Mouse (Mus musculus) intestine, embryonic 15.5 days (tissue): ENCODE results near the gene Zfp3. TPM values are rescaled to one million over a fixed set of nuclear protein-coding genes. Genes with fewer than 3 reads are reported as not detected.
"Not testable (repeated sequence)": the region's sequence is repeated elsewhere in the genome, so short reads cannot be mapped to it uniquely, and the experiment has no call there.

Source experiments
- ATAC-seq: fragments of 200-750 bp; cut with Nextera tagmentation; 2 replicates; pipeline ENCODE4 v1.8.0; 2017; ENCODE audit warnings: moderate TSS enrichment, moderate library complexity
- H3K27ac ChIP-seq: fragments of 300-500 bp; sonication (generic); 2 replicates; pipeline ENCODE4 v1.5.1; 2015; ENCODE audit warnings: mild to moderate bottlenecking, inconsistent platforms
- H3K27me3 ChIP-seq: fragments of 300-500 bp; sonication (generic); replicated peaks from 2 replicates; pipeline ENCODE4 v1.6.1; 2015; ENCODE audit warnings: inconsistent platforms
- H3K36me3 ChIP-seq: fragments of 300-500 bp; sonication (generic); 2 replicates; pipeline ENCODE4 v1.6.1; 2015; ENCODE audit warnings: inconsistent platforms
- H3K4me1 ChIP-seq: fragments of 300-500 bp; sonication (generic); replicated peaks from 2 replicates; pipeline ENCODE4 v1.6.1; 2015; ENCODE audit warnings: inconsistent platforms
- H3K4me2 ChIP-seq: fragments of 300-500 bp; sonication (generic); replicated peaks from 2 replicates; pipeline ENCODE4 v1.6.1; 2015; ENCODE audit warnings: mild to moderate bottlenecking, inconsistent platforms
- H3K4me3 ChIP-seq: fragments of 300-500 bp; sonication (generic); replicated peaks from 2 replicates; pipeline ENCODE4 v1.5.1; 2015; ENCODE audit warnings: inconsistent platforms
- H3K9ac ChIP-seq: fragments of 300-500 bp; sonication (generic); 2 replicates; pipeline ENCODE4 v1.6.1; 2015; ENCODE audit warnings: inconsistent platforms
- H3K9me3 ChIP-seq: fragments of 300-500 bp; sonication (generic); 2 replicates; pipeline ENCODE4 v1.6.1; 2016; ENCODE audit warnings: inconsistent platforms
- WGBS: fragments of 180-500 bp; shearing (Covaris S2); methylation state at CpG from one replicate; pipeline ENCODE4 v1.1.7; 2015; 5-methylcytosine and 5-hydroxymethylcytosine counted together
- polyA plus RNA-seq: library from polyadenylated mRNA; unstranded; fragments of >200 nt; fragmentation: Nextera tagmentation; extraction: Ambion mirVana; gene quantifications from 2 replicates; pipeline ENCODE4 v1.2.1, GENCODE M21; 2015

Zfp3 gene
- polyA plus RNA-seq, 1 experiment from 2014 or later: 5.3 TPM

DNA sequence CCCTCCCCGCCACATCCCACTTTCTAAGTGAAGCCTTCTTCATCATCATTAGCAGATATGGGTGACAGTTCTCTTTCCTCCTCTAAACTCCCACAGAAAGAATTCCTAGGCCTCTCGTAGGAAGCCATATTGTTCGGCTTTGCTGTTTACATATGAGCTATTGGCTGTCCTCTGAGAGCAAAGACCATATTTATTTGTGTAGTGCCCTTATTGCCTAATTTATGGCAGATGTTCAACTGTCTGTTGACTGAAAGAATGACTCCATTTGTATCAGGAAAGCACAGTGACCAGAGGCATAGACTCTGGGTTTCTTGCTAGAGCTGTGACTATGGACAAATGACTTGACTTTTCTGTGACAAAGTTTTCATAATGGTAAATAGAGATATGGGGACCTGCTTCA is 22.4 kb upstream of the Zfp3 start:
- ATAC-seq: no peak
- Histone ChIP-seq H3K36me3 (no peaks in the 10 kb centered on the region), H3K4me1 (0 out of 2 replicates have a peak, but pooled peaks cover 3% of the 10 kb centered on the region), H3K27me3 (no peaks in the 10 kb centered on the region), H3K9ac (no peak overlapping the region), H3K27ac (no peak overlapping the region), H3K4me3 (no peak overlapping the region), H3K4me2 (no peak overlapping the region), H3K9me3 (no peaks in the 10 kb centered on the region)
- WGBS: 78% methylated on average over 3 of the region's 3 CpGs

DNA sequence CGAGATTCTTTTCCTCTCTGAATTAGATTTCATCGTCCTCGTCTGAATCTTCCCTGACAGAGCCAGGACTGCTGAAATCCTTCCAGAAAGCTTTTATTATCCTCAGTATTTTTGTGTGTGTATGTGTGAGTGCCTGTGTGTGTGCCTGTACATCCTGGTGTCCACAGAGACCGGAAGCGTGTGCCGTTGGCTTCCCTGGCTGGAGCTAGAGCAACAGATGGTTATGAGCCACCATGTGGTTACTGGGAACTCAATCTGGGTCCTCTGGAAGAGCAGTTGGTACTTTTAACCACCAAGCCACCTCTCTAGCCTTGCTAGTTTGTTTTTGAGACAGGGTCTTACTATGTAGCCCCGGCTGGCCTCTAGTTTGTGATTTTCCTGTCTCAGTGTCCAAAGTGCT is 21.9 kb upstream of the Zfp3 start:
- Histone ChIP-seq H3K36me3 (no peaks in the 10 kb centered on the region), H3K27ac (no peak overlapping the region), H3K9me3 (no peaks in the 10 kb centered on the region), H3K4me1 (0 out of 2 replicates have a peak, but pooled peaks cover 3% of the 10 kb centered on the region), H3K27me3 (no peaks in the 10 kb centered on the region), H3K9ac (no peak overlapping the region), H3K4me2 (no peak overlapping the region), H3K4me3 (no peak overlapping the region)
- WGBS: 82% methylated on average over 7 of the region's 7 CpGs
- ATAC-seq: no peak

- Histone ChIP-seq H3K27ac (no peak overlapping the region), H3K4me1 (0 out of 2 replicates have a peak, but pooled peaks cover 3% of the 10 kb centered on the region)
Observed at GRCm38 (mm10) chr11:70742581-70743459, 21.2 kb upstream of the Zfp3 start.

DNA sequence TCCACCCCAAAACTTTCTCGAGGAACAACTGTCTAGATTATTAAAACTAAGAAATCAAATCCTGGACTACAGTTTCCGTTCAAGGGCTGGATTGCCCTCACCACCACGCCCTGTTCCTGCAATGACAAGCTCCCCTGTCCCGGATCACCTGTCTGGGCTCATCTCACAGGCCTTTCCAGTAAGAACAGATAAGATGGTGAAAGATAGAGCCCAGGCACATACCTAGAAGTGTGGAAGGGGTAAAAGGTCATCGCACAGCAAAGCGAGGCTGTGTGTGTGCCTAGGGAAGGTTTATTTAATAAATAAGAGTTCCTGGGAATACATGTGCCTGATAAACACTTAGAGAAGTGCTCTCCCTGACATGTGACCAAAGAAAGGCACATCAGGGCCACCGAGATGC is 18.4 kb upstream of the Zfp3 start:
- no peak overlapping the region for H3K4me2 ChIP-seq
- 60% methylated on average over 7 of the region's 7 CpGs for WGBS
- H3K4me1 ChIP-seq: 0 out of 2 replicates have a peak, but pooled peaks cover 3% of the 10 kb centered on the region
- no peaks in the 10 kb centered on the region for H3K27me3 ChIP-seq
- H3K27ac ChIP-seq: no peak overlapping the region
- peak; percentile 44; the same call in 1 of the 2 replicates for ATAC-seq
- H3K9ac ChIP-seq: no peak overlapping the region
- no peaks in the 10 kb centered on the region for H3K9me3 ChIP-seq
- no peaks in the 10 kb centered on the region for H3K36me3 ChIP-seq
- no peak overlapping the region for H3K4me3 ChIP-seq

More at GRCm38 (mm10) chr11:70742581-70743459, 21.2 kb upstream of the Zfp3 start:
- H3K9ac ChIP-seq: no peak overlapping the region
- no peak for ATAC-seq
- H3K36me3 ChIP-seq: no peaks in the 10 kb centered on the region
- 80% methylated on average over 12 of the region's 12 CpGs for WGBS
- H3K4me3 ChIP-seq: no peak overlapping the region
- no peaks in the 10 kb centered on the region for H3K9me3 ChIP-seq
- no peak overlapping the region for H3K4me2 ChIP-seq
- H3K27me3 ChIP-seq: no peaks in the 10 kb centered on the region

DNA sequence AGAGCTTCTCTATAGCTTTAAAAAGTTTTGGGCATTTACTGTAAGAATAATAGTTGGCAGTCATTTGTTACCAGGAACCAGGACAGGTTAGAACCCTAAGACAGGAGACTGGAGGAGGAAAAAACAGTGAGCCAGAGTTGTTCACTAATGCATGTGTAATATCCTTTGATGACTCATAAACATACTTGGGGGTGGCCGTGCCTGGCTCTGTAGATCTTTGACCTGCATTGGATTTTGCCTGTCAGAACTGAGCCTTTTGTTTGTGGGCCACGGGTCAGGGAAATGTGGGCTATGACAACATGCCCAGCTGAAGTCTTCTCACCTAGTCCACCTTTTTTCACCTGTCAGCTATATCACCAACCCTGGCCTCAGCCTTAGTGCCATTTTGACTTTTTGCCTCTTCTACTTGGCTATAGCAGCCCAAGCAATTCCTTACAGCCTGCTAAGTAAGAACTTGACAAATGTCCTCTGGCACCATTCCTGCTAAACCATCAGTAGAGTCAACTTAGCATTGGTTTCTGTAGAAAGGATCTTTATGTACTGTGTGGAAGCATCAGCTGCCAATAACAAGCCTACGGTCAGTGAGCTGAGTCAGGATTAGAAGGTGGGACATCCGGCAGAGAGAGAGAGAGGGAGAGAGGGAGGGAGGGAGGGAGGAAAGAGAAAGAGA is 16.0 kb upstream of the Zfp3 start:
- no peak overlapping the region for H3K9ac ChIP-seq
- no peak overlapping the region for H3K27ac ChIP-seq
- H3K27me3 ChIP-seq: no peaks in the 10 kb centered on the region
- no peak overlapping the region for H3K4me3 ChIP-seq
- no peaks in the 10 kb centered on the region for H3K9me3 ChIP-seq
- peak; percentile 26; the same call in 1 of the 2 replicates for ATAC-seq
- 72% methylated on average over 4 of the region's 4 CpGs for WGBS
- 0 out of 2 replicates have a peak, but pooled peaks cover 3% of the 10 kb centered on the region for H3K4me1 ChIP-seq
- H3K4me2 ChIP-seq: no peak overlapping the region
- H3K36me3 ChIP-seq: no peaks in the 10 kb centered on the region

DNA sequence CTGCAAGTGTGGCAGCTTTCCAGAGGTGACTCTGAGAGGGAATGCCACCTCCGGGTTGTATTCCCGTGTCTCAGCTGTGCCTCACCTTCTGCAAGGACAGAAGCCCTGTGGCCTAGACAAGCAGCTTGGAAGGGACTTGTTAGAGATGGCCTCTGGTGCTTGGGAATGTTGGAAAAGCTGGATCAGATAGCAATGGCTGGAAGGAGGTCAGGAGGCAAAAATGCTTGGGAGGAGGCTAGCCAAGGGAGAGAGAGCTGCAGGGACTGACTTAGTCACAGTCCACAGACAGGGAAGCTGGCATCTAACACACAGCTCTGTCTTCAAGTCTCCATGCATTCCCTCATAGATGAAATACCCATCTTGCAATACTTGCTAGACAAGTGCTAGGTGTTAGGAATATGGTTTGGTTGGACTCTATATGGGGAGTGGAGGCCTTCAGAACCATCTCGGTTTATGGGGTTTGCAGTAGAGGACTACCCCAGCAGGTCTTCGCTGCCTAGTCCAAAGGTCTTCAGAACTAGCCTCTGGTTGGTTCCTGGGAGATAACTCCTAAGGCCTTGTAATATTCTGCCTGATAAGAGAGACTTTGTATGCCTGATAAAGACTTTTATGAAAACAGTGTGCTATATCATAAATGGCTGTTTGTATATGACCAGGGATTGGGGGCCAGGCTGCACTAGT is 11.5 kb upstream of the Zfp3 start:
- no peak overlapping the region for H3K4me3 ChIP-seq
- H3K27me3 ChIP-seq: no peaks in the 10 kb centered on the region
- H3K4me1 ChIP-seq: 0 out of 2 replicates have a peak, but pooled peaks cover 3% of the 10 kb centered on the region
- H3K9me3 ChIP-seq: no peaks in the 10 kb centered on the region
- H3K36me3 ChIP-seq: no peaks in the 10 kb centered on the region
- no peak overlapping the region for H3K9ac ChIP-seq
- peak overlapping the region; percentile 87 for H3K27ac ChIP-seq
- WGBS: 58% methylated on average over 4 of the region's 4 CpGs
- peak; percentile 94 for ATAC-seq
- 0 out of 2 replicates have a peak overlapping the region, but pooled peaks have one; percentile 15 for H3K4me2 ChIP-seq

DNA sequence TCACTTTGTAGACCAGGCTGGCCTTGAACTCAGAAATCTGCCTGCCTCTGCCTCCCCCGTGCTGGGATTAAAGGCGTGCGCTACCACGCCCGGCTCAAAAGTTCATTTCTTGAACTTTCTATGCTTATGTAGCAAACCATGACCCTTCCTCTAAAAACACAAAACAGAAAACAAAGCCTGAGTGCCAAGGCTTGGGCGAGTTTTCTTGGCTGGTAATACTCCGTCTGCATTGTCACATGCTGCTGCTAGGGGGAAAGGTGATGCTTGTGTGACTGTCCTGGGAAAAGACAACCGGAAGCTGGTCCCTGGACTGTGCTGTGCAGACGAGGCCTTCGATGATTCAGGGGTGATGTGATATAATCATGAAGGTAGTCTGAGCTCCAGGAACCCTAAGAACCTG is 10.9 kb upstream of the Zfp3 start:
- WGBS: 81% methylated on average over 10 of the region's 10 CpGs
- no peak; the same call in 1 of the 2 replicates for ATAC-seq

GRCm38 (mm10) chr11:70754476-70754875 is 9.5 kb upstream of the Zfp3 start:
- H3K9me3 ChIP-seq: no peaks in the 10 kb centered on the region
- H3K9ac ChIP-seq: peak overlapping the region; percentile 12; the same call in 1 of the 2 replicates
- WGBS: 65% methylated on average over 4 of the region's 4 CpGs
- H3K4me2 ChIP-seq: no peak overlapping the region
- H3K4me3 ChIP-seq: no peak overlapping the region
- no peak for ATAC-seq
- H3K27ac ChIP-seq: peak overlapping the region; percentile 25; the same call in 1 of the 2 replicates
- 0 out of 2 replicates have a peak, but pooled peaks cover 3% of the 10 kb centered on the region for H3K4me1 ChIP-seq
- H3K36me3 ChIP-seq: no peaks in the 10 kb centered on the region
- no peaks in the 10 kb centered on the region for H3K27me3 ChIP-seq

More for the DNA sequence above, 10.9 kb upstream of the Zfp3 start:
- Histone ChIP-seq H3K27ac (peak overlapping the region; percentile 65), H3K4me2 (no peak overlapping the region), H3K9me3 (no peaks in the 10 kb centered on the region), H3K4me1 (0 out of 2 replicates have a peak, but pooled peaks cover 3% of the 10 kb centered on the region), H3K36me3 (no peaks in the 10 kb centered on the region), H3K4me3 (no peak overlapping the region), H3K9ac (no peak overlapping the region), H3K27me3 (no peaks in the 10 kb centered on the region)

GRCm38 (mm10) chr11:70754958-70755357 is 9.1 kb upstream of the Zfp3 start:
- H3K9ac ChIP-seq: no peak overlapping the region
- H3K27me3 ChIP-seq: no peaks in the 10 kb centered on the region
- no peak overlapping the region for H3K4me2 ChIP-seq
- H3K4me1 ChIP-seq: 0 out of 2 replicates have a peak, but pooled peaks cover 3% of the 10 kb centered on the region
- 51% methylated on average over 7 of the region's 7 CpGs for WGBS
- H3K9me3 ChIP-seq: no peaks in the 10 kb centered on the region
- no peaks in the 10 kb centered on the region for H3K36me3 ChIP-seq
- ATAC-seq: no peak
- no peak overlapping the region for H3K4me3 ChIP-seq
- H3K27ac ChIP-seq: peak overlapping the region; percentile 25; the same call in 1 of the 2 replicates

DNA sequence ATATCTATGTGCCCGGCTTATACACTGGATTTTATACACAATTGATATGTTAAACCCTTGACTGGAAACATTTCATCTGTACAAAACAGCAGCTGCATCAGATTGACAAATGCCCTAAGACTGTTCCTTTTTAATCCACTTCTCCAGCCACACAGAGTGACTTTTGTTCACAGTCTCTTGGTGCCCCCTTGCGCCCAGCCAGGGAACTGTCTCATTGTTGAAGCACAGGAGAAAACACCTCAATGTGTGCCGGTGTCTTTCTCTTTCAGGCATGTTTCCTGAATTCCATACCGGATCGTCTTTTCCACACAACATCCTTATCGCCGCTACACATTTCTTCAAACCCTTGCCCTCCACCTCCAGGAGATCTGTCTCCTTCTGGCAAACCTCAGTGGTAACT is 8.4 kb upstream of the Zfp3 start:
- H3K27ac ChIP-seq: no peak overlapping the region
- H3K4me3 ChIP-seq: no peak overlapping the region
- H3K27me3 ChIP-seq: no peaks in the 10 kb centered on the region
- no peaks in the 10 kb centered on the region for H3K36me3 ChIP-seq
- 8% methylated on average over 7 of the region's 7 CpGs for WGBS
- H3K9me3 ChIP-seq: no peaks in the 10 kb centered on the region
- H3K4me1 ChIP-seq: 0 out of 2 replicates have a peak, but pooled peaks cover 3% of the 10 kb centered on the region
- no peak overlapping the region for H3K9ac ChIP-seq
- no peak overlapping the region for H3K4me2 ChIP-seq
- ATAC-seq: no peak

GRCm38 (mm10) chr11:70760446-70760845 is 3.6 kb upstream of the Zfp3 start:
- WGBS: 67% methylated on average over 3 of the region's 3 CpGs
- not testable (repeated sequence) for H3K4me1 ChIP-seq

DNA sequence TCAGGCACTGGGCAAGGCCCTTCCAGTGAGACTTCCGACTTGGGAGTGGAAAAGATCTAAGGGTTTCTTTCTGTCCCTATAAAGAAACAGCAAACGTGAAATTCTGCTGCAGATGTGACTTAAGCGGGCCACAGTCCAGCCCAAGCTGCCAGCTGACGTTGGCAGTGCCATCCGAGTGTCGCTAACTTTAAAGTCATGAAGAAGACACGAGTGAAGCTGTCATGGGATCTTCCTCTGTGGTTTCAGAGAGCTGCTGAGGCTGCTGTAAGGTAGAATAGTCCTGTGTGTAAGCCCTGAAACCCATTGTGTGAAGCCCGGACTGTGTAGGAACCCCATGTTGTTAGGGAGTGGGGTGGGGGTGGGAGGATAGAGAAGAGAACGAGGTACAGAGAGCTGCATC is 1.4 kb upstream of the Zfp3 start:
- WGBS: 85% methylated on average over 9 of the region's 9 CpGs
- no peaks in the 10 kb centered on the region for H3K36me3 ChIP-seq
- H3K4me2 ChIP-seq: no peak overlapping the region
- H3K27ac ChIP-seq: no peak overlapping the region
- H3K4me3 ChIP-seq: no peak overlapping the region
- no peaks in the 10 kb centered on the region for H3K9me3 ChIP-seq
- H3K9ac ChIP-seq: no peak overlapping the region
- no peak for ATAC-seq
- H3K27me3 ChIP-seq: no peaks in the 10 kb centered on the region
- H3K4me1 ChIP-seq: 0 out of 2 replicates have a peak, but pooled peaks cover 5% of the 10 kb centered on the region

More at GRCm38 (mm10) chr11:70760446-70760845, 3.6 kb upstream of the Zfp3 start:
- not testable (repeated sequence) for H3K36me3 ChIP-seq, ATAC-seq, H3K9ac ChIP-seq, H3K4me2 ChIP-seq, H3K4me3 ChIP-seq, H3K27ac ChIP-seq, H3K27me3 ChIP-seq, H3K9me3 ChIP-seq
